Mouse (Mus musculus) layer of hippocampus, postnatal 14 days (tissue): ENCODE measurements around the gene Stum. TPM values are rescaled to one million over a fixed set of nuclear protein-coding genes. Genes with fewer than 3 reads are reported as not detected.
"Not testable (repeated sequence)": the region's sequence is repeated elsewhere in the genome, so short reads cannot be mapped to it uniquely, and the experiment has no call there.

Source experiments
- DNase-seq, 2 experiments: peaks; one replicate each; pipeline ENCODE4 v3.0.0; 2021 to 2022; ENCODE audit warnings: low spot score in 2 of 2, mixed read lengths in 1 of 2
- long read RNA-seq, 2 experiments: library from polyadenylated mRNA; stranded (forward); transcript quantifications; one replicate each; pipeline ENCODE4 v2.0.0; 2021
- total RNA-seq, 2 experiments: library from RNA; stranded (reverse); gene quantifications; 2 replicates each; pipeline ENCODE4 v1.2.3; 2021

Gene Stum
- total RNA-seq, result 100 to 1,000 TPM; 263 to 281 TPM
- long read RNA-seq, experiment 1, transcript Stum-205 (3 exons, 1,063 nt), result major isoform, 9 of 19 reads
- long read RNA-seq, experiment 1, partial matches to known transcripts, result 0 of 19 reads
- long read RNA-seq, experiment 1, other reads (novel, unspliced or antisense), result 10 of 19 reads
- long read RNA-seq, experiment 2, transcript Stum-205 (3 exons, 1,063 nt), result major isoform, 7 of 31 reads
- long read RNA-seq, experiment 2, partial matches to known transcripts, result 0 of 31 reads
- long read RNA-seq, experiment 2, other reads (novel, unspliced or antisense), result 24 of 31 reads

DNA sequence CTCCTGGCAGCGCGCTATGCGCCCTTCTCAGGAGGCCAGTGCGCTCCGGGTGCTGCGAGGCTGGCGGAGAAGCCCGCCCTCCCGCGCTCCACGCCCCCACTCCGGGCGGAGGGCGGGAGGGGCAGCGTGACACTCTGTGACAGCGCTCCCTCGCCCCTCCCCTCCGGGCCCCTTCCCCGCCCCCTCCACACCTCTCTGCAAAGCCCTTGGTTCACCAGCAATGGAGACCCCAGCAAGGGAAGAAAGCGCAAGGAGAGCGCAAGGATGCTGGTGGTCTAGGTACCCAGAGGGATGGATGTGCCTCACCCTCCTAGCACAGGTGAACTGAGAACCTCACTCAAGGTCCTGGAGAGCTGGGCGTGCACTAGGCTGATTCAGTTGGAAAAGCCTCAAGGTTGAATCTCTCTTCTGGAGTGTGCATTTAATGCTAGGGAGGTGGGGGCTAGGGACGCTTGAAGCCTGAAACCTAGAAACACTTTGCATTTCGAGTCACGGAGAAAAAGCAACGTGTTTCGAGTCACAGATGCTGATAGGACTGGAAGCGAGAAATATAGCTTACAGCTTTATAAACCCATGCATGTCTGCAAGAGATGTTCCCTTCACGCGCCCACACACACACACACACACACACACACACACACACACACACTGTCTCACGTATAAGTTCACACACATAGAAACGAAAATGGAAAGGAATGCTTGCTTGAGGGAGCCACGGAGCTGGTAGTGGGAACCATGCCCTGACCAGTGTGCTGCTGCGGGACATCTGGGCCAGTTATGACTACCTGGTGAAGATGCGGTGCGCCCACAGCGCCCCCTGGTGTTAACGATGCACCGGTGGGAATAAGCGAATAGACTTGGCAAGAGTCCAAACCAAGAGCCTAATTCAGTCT lies at the start of gene Stum:
Stum (minus strand) TSS at position 106 of the 893 bp plus-strand sequence.
- peak; percentile 69 to 76 for DNase-seq

DNA sequence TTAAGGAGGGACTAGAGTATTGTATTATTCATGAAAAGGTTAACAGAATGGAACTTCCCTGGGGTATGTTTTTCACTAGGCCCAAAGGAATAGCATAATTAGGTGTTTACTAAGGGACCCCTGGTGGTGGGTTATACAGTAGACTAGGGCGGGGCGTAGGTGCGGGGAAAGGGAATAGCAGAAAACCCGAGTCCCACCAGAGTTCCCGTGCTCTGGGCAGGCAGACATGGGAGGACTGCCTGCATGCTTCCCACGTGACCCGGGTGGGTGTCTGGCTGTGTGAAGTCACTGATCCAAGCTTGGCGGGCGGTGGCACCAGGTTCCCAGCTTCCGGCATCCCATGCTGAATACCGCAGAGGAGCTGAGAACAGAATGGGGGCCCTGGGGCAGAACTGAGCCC lies 49.4 kb upstream of the Stum start:
- DNase-seq, result no peak

DNA sequence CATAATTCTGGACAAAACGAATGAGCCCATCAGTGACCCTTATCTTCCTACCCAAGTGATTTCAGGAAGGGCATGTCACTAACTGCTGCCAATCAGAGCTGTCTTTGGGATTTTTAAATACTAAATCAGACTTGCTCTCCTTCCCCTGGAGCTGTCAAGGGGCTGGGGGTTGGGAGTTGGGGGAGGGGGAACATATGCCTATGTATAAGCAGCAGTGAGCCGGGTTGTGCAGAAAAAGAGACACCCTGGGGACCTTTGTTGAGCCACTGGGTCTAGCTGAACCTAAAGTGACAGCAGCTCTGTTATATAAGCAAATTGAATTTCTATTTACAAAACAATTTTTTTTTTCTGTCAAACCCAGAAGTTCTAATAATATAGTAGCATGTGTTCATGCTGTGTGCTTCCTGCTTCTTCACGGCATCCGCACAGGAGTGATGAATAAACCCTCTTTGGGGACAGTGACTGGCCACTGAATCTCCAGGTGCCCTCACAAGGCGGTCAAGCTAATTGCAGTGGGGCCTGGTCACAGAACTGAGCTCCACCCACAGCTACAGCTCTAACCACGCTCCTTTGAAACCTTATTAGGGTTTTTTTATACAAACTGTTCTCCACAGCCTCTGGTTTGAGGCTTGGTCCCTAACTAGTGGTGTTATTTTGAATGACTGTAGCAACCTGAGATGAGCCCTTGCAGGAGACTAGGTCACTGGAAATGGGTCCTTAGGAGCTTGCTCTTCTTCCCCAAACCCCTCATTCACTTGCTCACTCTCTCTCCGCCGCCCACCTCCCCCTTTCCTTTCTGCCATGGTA lies 47.4 kb upstream of the Stum start:
- DNase-seq, result no peak

DNA sequence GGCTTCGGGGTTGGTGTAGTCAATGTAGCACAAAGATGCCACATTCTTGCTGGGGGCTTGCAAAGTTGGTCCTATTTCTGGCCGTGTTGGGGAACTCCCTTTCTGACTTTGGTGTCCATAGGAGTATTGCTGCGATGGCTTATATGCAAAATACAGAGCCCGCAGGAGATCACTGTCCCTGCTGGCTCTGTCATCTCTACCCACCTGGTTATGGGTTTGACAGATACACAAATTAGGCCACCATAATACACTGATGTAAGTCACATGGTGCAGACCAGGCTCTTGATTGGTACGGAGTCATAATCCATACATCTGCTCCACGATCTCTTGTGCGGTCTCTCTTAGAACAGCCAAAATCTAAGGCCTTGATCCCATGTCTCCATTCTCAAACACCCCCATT lies 46.5 kb upstream of the Stum start:
- DNase-seq, result no peak

DNA sequence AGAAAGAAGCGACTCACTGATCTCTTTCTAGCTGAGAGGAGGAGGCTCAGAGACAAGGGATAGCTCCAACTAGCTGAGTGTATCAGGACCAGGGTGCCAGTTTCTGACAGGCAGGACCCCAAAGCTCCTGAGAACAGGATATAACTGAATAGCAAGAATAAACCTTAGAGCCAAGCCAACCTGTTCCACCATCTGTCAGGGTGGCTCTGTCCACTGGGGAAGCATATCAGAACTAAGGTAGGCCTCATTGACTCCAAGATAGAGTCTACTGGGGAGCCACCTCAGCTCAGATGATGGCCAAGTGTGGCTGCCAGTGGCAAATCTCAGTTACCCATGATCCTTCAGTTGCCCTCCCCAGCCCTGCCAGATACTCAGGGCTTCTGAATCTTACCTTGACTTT lies 42.0 kb upstream of the Stum start:
- no peak for DNase-seq

DNA sequence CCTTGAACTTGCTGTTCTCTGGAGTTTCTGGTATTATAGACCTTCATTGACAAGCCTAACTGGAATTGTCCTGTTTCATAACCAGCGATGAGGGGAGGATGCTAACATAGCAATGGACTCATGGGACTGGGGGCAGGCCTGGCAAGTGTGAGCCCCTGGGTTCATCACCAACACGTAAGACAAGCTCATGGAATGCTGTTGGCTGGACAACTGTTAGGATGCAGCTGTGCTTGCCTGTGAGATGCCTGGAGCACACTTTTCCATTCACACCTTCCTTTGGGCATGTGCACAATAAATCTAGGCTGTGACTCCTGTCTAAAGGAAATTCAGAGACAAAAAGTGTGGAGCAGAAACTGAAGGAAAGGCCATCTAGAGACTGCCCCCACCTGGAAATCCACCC lies 40.0 kb upstream of the Stum start:
- no peak for DNase-seq

DNA sequence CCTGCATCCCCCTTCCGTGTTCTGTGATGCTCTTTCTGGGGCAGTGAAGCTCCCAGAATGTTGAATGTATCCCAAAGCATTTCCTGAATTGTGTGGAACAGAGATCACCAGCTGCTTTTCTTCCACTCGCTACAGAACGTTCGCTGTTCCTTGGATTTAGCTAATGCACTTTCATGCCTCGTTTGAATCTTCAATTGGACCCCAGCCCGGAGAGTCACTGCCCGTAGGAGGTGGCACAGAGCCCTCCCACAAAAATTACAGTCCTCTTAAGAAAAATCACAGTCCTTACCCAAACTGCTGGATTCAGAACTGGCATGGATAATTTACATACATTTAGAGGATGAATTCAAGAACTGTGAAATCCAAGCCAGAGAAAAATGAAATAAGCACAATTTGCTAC lies 36.9 kb upstream of the Stum start:
- DNase-seq, result peak; percentile 34 to 68

DNA sequence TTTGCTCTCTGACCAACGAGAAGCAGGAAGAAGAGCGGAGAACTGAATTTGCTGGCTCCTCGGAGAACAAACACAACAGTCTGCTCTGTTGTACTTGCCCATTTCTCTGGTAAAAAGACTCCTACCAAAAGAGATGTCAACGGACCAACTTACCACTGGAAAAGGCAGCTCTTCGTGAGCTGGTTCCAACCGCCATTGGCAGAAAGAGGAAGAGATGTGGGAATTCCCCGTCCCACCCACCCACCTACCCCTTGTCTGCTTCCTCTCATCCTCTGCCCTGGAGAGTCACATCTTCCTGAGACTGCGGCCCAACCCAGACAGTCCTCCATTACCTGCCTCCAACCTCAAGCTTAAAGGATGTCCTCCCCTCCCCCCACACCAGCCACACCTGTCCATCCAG lies 36.2 kb upstream of the Stum start:
- DNase-seq, result no peak

DNA sequence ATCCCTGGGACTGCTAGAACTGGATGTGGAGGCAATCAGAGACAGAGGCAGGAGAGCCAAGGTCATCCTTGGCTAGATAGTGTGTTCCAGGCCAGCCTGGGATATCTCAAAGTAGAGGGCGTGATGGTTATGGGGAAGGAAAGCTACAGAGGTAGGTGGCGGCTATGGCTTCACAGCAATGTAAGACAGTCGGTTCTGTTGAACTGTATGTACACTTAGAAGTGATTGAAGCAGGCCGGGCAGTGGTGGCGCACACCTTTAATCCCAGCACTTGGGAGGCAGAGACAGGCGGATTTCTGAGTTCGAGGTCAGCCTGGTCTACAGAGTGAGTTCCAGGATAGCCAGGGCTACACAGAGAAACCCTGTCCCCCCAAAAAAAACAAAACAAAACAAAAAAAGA lies 35.6 kb upstream of the Stum start:
- not testable (repeated sequence) for DNase-seq

DNA sequence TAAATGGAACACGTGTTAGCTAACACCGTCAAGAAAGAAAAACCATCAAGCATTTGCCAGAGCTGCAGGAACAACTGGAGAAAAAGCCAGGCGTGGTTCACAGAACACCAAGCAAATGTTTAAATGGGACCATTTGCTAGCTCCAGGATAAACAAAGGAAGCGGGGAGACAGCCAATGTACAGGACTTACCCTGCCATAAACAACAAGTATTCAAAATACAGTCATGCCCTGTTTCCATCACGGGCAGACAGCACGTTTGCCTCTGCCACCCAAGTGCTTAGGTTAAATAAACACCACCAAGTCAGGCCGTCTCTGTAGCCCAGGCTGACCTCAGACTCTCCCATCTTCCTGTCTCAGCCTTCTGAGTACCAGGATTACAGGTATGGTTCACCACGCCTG lies 35.1 kb upstream of the Stum start:
- DNase-seq, result no peak

DNA sequence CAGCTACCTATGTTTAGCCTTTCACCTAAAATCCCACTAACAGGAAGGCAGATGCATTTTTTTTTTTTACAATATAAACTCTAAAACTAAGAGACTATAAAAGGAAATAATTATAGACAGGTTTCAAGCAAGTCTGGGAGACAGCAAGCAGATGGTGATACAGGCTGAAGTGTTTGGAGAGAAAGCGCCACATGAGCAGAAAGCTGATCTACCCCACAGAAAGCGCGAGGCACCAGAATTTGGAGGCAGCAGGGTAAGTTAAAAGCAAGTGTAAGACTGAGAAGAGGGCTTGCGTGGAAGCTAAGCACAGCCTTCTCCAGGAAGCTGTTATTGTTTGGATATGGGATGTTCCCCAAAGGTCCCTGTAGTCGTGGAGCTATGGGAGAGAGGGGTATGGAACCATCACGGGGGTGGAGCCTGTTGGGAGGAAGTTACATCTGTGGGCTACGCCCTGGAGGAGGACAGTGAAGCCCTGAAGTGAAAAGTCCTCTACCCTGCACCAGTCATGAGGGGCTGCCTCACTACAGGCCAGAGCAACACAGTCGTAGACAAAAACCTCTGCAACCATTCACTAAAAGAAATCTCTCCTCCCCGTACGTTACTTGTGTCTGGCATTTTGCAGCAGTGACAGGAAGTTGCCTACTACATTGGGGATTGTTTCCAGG lies 34.2 kb upstream of the Stum start:
- no peak for DNase-seq

DNA sequence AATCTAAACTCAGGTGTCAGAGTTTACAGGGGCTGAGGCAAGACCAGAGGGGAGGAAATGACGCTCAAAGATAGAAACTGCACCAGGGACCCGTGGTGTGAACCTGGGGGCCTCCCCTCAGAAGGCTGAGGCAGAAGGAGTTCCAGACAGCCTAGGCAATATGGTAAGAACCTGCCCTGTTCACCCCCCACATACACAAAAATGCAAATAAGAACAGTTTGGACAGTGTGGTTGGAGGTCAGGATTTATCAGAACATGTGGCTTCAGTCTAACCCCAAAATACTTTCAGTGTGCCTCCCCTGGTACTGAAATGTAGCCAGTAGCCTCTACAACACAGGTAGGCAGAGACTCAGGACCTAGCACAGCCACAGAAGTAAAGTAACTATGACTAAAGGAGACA lies 30.8 kb upstream of the Stum start:
- no peak for DNase-seq

DNA sequence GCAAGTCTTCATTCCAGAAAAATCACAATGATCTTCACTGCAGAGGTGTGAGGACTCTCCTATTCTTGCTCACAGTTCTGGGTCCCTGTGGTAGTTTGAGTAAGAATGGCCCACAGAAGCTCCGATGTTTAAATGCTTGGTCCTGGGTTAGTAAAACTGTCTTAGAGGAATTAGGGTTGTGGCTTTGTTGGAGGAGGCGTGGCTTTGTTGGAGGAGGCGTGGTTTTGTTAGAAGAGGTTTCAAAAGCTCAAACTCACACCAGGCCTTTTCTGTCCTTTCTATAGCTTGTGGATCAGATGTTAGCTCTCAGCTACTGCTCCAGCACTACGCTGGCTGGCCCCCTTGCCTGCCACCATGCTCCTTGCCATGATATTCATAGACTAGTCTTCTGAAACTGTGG lies 27.6 kb upstream of the Stum start:
- no peak for DNase-seq

DNA sequence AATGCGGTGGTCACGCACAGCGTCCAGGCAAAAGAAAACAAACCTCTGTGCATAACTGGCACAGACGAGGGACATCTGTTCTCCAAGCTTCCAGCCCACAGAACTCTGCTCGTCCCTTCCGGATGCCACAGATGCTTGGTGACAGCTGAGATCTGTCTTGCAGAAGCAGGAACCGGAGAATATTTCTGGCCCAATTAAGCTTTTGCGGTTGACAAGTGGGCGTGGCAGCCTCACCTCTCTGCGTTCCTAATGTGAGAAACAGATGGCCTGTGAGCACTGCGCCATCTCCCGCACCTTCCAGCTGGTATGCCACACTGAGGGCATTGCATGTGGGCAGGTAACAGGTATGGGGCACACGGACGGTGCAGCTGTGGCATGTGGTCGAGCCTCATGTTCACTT lies 27.1 kb upstream of the Stum start:
- no peak for DNase-seq

DNA sequence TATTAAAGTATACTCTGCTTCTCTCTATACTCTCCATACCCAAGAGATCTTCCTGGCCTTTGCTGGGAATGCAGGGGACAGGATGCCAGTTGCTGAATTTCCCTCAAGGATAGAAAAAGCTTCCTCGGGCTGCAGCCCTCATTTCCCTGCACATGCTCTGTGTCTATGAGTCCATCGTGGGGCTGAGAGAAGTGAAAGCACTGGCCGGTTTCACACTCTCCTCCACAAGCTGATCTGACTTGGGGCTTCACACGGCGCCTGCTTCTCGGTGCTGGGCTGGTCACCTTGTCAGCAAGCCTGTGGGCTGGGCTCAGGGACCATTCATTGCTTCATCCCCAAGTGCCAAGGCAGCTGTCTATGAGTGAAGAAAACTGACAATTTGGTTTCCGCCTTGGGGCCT lies 25.4 kb upstream of the Stum start:
- DNase-seq, result no peak

DNA sequence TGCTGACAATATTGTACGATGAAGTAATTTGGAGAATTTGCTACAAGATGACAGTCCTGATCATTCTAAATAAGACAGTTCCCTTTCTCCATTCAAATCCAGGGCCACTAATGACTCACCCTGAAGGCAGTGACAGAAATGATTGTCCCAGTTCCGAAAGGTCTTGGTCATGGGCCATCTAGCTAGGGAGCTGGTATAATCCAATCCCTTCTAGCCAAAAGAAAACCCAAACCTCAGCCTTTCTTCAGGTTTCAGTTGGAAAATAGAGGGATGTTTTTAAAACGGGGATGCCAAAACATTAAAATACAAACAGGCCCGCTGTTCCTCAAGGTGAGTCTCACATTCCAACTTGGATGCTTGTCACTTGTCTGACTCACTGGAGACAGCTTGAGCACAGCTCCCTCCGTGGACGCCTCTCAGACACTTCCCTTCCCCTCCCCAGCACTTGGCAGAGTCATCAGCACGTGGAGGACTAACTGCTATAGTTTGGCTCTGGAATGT lies 24.0 kb upstream of the Stum start:
- DNase-seq, result peak in 1 of 2 experiments; percentile 40

DNA sequence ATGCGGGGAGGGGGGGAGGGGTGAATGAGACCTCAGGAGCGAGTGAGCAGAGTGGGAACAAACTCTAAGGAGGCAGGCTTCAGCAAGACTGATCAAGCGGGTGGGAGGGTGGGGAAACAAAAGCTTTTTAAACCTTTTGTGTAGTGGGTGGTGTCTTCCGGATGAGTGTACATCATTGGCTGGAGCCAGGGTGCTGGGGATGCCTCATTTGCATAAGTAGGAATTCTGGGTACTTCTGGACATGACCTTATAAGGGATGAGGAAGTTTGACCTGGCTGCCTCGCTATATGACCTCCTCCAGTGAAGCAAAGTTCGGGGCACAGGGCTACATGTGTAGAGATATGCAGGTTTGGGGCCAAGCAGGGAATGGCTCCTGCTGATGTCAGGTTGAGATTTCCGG lies 23.0 kb upstream of the Stum start:
- DNase-seq, result no peak

DNA sequence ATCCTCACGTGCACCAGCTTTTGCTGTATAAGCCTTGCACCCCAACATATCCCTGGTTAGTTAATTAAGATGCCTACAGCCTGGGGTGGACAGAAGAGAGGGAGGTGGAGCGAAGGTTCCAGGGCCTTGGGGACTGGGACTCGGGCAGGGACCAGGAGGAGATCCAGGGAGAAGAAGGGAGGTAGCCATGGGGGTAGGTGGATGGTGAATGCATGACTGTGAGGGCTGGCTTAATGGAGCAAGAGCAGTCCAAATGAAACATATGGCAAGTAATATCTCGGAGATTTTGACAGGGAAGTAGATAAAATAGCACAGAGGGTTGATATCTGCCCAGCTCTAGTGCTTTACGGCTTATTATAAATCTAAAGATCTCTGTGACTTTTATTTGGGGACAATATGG lies 21.6 kb upstream of the Stum start:
- no peak for DNase-seq

DNA sequence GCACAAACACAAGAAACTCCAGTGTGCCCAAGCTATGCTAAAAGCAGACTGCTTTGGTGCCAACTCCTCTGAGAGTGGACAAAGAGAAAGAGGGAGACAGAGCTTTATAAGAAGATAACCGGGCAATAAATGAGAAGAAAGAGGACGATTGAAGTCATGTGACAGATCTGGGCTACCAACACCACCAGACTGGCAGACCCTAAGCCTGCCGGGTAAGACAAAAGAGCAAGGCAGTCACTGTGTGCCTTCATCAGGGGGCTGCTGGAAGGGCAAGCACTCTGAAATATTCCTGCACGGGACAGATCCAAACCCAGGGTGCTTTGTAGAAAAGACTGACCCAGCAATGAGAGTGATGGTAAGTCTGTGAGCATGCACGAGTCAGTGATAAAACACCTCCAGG lies 20.2 kb upstream of the Stum start:
- no peak for DNase-seq

DNA sequence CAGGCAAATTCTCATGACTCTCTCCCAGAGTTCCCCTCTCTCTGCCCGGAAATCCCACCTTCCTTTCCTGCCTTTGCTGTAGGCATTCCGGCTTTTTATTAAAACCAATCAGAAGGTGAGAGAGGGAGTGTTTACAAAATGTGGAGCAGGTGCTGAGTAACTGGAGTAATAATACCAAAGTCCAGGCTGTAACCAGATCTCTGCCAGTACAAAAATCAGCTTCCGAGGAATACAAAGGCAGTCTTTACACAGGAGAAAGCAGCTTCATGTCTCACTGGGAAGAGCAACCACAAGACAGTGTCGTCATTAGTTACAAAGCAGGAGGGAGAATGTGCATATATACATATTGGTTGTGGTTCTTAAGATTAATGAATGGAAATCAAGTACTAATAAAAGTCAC lies 19.3 kb upstream of the Stum start:
- no peak for DNase-seq

DNA sequence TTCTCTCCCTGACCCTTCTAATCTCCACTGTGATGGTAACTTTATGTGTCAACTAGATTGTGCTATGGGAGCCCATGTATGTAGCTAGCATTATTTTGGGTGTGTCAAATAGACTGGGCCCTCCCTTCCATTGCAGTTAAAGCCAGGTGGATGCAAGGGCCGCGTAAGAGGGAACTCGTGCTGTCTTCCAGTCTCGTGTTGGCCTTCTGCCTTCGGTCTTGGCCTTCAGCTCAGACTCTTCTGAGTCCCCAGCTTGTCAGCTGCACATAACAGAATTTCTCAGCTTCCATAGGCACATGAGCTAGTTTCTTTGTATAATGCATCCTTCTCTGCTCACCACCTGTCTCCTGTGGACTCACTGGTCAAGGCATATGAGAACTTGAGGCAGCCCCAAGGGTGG lies 17.3 kb upstream of the Stum start:
- DNase-seq, result no peak
